Mouse (Mus musculus): Measurements from ENCODE around the gene Pcca.

Pcca gene

DNA sequence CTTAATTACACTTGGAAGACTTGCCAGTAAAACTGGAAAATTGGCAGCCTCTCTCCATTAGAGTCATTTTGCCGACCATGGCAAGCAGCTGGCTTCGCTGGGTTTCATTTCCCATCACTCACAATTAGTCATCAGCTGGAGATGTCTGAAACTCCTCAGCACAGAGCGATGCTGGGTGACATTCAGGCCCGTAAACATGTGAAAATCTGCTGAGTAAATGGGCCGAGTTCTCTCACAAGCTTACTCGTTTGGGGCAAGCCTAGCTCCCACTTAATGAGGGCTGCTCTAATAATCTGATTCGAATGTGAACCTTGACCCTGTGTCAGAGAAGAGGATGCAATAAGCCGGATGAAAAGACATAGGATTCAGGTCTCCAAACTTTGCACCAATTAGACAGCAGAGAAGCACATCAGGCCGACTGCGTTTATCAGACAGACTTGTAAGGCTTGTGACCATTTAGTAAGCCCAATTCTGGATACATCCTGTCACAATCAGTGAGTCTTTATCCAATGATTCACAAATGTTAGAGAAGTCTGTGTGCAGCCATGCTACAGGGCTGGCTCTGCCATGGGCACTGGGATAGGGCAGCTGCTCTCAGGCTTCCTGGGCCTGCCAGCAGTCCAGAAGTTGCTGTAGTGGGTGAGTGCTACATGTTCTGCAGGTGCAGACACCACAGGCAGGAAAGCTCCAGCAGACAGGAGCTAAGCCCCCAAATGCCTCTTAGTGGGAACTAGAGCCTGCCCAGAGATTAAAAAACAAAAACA is 349.9 kb downstream of the Pcca start:
- DNase-seq (ENCODE audit: low spot score in 2 of 2) = no peak

DNA sequence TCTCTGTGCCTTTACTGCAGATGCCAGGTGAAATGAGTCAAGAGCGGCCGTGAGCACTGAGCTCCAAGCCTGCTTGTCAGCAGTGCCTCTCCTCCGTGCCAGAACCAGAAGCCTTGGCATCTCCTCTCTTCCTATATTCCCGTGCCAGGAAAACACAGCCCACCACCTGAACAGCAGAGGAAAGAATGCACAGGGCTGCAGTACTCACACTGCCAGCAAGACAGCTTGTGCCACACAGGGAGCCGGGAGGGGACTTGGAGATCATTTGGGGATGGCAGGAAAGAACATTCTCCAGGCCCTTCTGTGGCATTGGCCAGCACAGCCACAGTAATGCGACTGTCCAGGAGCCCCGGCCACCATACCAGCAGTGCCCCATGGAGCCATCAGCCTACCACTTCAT is 351.8 kb downstream of the Pcca start:
- DNase-seq (ENCODE audit: low spot score in 2 of 2) = no peak

DNA sequence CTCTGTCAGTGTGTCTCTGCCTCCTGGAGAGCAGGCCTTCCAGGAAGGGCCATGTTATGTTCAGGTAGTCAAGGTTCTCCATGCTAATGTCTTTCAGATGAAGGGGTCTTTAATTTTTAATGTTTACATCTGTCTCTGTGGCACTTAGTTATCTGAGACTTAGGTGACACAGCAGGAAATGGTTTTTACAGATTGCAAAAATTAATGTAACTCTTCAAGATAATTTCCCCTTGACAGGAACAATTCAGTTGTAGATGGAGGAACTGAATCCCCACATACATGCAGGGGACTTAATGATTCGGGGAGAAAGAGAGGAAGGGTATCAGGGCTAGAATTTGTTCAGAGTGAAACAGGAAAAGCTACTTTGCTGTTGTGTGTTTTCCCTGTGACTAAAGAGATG is 353.2 kb downstream of the Pcca start:
- no peak for DNase-seq (ENCODE audit: low spot score in 2 of 2)

DNA sequence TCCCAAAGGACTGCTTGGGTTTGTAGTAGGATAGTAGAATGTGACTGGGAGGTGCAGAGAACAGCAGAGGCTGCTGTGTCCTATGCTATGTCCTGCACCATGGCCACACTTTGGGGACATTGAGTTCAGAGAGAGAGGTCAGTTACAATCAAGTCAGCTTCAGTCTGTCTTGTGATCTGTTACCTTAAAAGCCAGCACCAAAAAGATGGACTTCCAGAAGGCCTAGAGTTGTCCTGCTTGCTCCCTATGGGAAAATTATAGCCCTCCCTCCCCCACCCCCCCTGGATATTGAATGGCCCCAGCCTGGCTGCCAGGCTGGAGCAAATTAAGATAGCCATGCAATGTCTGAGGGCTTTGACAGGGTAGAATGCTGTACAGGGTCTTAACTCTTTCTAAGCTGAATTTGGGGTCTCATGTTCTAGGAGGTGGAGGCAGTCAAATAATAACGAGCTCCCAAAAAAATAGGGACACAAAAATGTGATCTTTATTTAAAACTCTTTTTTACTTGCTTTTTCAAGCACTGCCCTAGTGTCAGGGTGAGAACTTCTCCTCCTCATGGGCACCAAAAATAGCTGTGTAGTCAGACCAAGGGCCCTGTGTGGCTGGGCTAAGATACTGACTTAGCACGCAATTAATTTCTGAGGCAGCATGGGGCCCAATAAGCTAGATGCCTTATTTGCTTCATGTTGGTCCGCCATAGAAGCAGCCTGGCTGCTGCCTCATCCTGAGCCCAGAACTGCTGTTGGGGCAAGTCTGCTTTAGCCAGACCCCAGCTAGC is 353.8 kb downstream of the Pcca start:
- no peak for DNase-seq (ENCODE audit: low spot score in 2 of 2)

DNA sequence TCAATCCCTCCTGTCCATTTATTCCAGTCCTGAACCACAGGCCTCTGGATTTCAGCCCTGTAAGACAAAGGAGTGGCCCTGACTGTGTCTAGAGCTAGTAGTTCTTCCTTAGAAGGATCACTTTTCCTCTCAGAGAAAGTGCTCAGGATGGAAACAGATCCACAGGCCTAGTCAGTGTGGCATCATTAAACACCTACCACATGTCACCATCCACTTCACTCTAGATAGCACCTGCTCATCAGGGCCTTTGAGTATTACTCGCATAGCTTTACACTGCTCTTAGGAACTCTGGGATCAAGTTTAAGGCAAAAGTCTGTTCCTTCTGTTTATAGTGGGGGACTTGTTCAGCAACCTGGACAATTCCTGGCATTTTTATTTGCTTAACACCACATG is 354.4 kb downstream of the Pcca start:
- DNase-seq (ENCODE audit: low spot score in 2 of 2) = no peak

DNA sequence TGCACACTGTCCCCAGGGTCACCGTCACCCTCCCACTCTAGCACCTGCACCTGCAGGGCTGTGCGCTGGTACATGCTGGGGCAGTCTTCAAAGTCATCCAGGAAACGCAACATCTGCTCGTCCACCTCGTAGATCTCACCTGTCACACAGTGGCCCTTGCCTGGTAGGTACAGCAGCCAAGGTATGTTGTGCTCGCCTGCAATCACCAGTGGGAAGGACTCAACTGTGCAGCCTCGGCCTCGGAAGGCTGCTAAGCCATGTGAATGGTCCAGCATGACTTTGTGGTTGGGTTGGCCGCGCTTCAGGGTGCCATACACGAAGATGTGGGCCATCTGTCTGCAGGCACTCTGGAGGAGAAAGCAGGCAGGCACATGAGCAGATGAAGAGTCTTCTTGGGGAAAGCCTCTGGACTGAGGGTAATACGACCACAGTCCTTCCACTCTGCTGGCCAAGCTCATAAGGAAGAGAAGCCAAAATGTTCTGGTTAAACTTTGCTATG is 357.4 kb downstream of the Pcca start:
- no peak for DNase-seq (ENCODE audit: low spot score in 2 of 2)

DNA sequence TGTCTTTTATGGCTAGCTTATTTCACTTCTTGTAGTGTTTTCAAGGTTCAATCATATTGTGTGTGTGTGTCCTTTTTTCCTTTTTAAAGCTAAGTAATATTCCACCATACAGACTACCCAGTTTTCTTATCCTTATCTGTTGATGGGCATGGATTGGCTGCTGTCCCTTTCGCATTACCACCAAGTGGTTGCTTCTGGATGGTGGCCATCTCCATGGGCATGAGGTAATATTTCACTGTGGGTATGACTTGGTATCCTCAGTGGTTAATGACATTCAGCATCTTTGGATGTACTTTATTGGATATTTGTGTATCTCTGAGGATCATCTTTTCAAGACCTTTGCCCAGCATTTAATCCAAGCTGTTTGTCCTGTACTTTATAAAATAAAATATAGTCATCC is 362.0 kb downstream of the Pcca start:
- no peak for DNase-seq (ENCODE audit: low spot score in 2 of 2)

DNA sequence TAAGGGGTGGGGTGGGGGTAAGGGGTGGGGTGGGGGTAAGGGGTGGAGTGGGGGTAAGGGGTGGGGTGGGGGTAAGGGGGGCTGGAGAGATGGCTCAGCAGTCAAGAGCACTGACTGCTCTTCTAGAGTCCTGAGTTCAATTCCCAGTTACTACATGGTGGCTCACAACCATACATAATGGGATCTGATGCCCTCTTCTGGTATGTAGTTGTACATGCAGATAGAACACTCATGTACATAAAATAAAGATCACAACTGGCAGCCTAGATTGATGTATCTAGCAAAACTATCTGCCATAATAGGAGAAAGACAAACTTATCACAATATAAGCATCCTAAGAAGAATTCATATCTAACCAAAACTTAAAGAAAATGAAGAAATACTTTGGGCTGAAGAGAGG is 364.4 kb downstream of the Pcca start:
- no peak for DNase-seq (ENCODE audit: low spot score in 2 of 2)

DNA sequence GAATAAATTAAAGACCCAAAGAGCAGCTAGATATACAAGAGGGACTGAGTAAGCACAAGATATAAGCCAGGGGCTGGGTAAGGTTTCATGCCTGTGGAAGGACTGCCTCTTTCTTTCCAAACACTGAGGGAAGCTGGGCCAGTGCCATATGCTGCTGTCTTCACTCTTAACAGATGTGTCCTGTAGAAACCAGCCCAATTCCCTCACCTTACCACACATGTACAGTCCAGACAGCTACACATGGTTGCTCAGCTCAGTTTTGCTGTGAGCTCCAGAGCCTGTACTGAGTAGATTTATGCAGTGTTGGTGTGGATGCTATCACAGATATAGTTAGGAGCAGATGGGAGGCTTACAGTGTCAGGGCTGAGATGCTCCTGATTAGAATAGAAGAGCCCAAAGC is 366.6 kb downstream of the Pcca start:
- no peak for DNase-seq (ENCODE audit: low spot score in 2 of 2)

DNA sequence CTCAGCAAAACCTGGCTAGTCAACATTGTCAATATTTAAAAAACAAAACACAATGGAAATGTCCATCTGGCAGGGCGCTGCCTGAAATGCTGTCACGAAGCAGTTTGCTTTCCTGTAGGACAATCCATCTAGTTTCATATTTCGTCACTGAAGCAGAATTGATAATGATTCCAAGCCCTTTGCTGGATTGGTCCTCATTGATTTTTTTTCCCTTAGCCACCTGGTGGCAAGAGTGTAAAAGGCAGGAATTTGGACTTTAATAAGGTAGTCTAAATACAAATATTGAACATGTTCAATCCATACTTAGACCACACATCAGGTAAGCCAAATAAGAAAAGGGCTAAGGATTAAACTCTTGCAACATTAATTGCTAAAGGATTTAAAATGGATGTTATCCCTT is 367.1 kb downstream of the Pcca start:
- DNase-seq (ENCODE audit: low spot score in 2 of 2) = no peak

DNA sequence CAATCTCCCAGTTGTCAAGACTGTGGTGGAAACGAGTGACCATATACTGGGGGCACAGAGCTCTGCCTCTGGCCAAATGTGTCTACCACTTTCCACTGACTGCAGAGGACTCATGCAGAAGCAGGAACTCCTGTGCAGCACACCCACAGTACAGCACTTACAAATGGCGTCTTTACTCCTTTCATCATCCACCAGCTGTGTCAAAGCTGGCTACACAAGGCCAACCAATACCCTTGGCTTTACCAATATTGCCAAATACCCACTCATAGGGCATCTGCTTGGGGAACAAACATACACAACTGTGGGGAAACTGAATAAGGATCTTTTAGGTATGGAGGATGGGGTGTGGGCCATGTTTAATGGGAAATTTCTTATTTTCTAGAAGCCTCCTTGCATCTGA is 367.6 kb downstream of the Pcca start:
- DNase-seq (ENCODE audit: low spot score in 2 of 2) = no peak

DNA sequence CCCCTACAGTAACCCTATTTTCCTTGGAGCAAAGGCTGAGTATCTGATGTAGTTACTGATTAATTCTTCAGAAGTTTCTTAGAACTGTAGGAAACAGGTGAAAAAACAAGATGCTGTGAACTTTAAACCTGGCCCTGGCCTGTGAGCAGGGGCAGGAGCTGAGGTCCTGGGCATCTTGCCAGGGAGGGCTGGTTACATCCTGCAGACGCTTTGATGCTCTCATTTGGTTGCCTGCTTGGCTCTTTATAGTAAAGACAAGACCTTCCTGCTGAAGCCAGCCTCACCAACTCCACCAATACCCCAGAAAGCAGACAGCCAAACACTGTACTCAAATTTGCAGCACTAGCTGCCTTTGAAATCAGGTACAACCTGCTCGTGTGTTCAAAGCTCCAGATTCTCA is 368.0 kb downstream of the Pcca start:
- peak in 1 of 2 experiments; percentile 40 for DNase-seq (ENCODE audit: low spot score in 2 of 2)

DNA sequence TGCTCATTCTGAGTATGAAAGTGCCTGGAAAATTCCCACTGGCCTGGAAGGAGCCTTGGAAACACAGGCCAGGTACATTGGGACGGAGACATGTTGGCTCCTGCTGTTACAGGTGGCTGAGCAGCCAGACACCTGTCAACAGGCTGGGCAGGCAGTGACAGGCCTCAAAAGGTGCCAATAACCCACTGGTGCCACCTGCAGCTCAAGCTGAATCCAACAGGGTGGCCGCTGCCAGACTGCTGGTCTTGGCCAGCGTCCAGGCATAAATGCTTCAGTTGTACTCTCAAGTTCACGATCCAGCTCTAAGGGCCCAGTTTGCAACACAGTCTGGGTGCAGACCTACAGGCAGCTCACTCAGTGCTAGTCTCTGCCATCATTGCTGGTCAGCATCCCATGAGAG is 368.8 kb downstream of the Pcca start:
- DNase-seq (ENCODE audit: low spot score in 2 of 2) = peak in 1 of 2 experiments; percentile 17

DNA sequence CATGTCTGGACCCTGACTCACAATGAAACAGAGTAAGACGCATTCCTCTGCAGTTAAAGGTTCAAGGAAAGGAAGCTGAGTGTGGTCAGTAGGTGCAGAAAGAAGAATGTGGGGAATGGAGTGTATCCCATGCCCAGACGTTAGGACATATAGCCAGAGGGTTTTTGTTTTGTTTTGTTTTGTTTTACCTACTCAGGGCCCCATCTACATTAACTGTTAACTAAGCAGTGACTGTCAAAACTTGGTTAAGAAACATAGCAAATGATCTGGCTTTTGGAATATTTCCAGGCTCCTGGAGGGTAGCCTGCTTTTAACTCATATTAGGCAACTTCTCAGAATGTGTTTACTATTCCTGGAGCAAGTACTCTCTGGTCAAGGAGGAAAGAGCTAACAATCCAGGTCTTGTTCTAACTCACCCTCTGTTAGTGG is 369.8 kb downstream of the Pcca start:
- no peak for DNase-seq (ENCODE audit: low spot score in 2 of 2)

DNA sequence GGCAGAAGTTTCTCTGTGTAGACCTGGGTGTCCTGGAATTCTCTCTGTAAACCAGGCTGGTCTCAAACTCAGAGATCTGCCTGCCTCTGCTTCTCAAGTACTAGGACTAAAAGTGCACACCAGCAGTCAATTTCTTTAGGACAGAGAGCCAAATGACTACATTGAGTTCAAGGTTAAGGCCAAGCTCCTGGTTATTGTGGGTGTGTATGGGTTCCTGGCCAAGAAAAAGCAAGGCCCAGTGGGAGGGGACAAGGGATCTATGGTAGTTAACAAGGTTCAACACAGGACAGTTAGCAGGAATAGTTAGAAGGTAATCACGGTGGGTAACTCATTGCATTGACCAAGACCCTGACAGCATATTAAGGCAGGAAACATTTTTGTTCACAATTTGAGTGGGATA is 370.9 kb downstream of the Pcca start:
- no peak for DNase-seq (ENCODE audit: low spot score in 2 of 2)

DNA sequence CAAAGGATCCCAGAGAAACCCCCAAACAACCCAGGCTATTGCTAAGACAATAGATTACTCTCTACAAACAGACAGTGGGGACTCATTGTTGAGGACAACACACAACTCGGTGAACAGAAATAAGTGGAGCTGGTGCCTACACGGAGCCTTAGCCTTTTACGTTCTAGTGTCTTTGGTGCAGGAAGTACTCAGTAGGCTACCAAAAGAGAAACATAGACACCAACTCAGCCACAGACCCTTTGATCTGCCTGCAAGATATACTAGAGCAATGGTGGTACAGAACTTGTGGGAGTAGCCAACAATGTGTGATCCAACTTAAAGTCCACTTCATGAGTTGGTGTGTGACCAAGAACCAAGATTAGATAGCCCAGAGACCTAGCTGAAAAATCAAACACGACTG is 374.0 kb downstream of the Pcca start:
- no peak for DNase-seq (ENCODE audit: low spot score in 2 of 2)

DNA sequence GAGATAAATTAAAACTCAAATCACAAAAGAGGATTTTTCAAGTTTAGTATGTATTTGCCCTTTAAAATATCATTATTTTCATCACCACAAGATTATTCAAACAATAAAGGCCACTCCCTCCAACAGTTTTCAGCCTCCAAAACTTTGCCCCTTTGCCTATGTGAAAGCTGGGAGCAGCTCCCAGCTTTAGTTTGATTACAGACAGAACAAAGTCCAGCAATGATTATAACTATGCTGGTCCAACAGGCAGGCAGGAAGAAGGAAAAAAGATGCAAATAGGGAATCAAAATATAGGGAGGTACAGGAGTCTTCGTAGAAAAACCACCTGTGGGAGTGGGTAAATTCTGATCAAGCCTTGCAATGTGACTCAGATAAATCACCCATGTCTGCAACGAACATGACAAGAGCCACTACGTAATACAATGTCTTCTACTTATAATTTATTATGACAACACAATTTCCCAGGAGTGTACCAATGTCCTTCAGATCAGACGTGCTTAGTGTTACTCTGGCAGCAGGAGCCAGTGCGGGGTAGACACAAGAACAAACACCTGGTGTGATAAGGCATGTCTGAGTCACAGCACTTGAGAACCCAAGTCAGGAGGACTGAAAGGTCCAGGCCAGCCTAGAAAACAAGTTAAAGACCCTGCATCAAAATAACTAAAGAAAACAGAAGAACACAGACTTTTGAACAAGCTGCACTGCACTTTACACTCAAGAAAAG is 375.4 kb downstream of the Pcca start:
- DNase-seq (ENCODE audit: low spot score in 2 of 2) = no peak

DNA sequence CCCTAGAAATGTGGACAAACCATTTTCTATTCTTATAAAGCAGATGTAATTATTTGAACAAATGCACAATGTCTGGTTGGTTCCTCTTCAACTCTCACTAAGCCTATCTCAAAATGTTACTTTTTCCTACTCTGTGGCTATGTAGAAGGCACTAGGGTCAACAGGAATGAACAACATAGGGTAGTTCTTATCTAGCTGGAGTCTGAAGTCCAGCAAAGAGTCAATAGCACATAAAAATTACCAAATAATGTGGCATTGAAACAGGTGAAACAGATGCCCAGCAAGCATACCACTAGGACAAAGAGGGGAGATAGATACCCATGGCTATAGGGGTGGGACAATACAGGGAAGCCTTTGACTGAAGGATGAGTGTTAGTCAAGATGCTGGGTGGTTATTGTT is 377.1 kb downstream of the Pcca start:
- no peak for DNase-seq (ENCODE audit: low spot score in 2 of 2)

DNA sequence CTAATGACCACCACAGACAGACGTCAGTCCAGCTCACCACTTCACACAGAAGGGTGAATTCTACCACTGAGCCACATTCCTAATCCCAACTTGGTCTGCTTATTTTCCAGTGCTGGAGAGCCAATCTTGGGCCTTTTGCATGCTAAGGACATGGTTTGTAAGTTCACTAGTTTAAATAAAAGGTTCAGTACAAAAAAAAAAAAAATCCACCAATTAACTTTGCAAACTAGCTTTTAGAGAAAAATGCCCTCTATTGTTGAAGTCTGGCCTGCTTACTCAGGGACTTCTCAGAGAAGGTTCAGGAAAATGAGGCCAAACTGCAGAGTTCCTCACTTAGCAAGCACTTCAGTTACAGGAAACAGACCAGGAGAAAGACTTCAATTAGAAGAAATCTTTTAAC is 378.0 kb downstream of the Pcca start:
- no peak for DNase-seq (ENCODE audit: low spot score in 2 of 2)

DNA sequence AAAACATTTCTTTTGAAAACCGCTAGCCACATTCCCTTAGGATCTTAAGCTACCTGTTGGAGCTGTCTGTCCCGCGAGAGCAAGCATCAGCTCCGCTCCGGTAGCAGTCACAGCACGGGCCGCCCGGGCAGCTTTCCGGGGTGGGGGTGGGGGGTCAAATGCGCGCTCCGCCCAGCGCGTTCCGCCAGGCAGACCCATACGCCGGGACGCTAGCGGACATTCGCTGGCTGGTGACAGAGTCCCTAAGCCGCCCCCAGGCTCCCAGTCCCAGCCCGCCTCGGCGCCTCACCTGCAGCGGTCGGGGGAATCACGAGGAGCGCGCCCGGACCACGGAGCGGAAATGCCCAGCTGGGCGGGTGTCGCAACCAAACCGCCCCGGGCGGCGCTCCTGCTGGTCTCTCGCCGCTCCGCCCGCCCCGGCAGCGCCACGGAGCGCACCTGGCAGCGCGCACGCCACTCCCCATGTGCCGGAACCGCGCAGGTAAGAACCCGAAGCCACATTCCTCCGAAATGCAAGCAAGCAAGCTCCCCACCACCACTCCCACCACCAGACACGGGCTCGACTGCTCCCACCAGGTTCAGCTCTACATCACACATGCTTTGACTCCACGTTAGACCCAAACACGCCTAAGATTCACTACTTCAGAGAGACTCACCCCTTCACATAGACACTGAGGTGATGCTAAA is 378.8 kb downstream of the Pcca start:
- DNase-seq (ENCODE audit: low spot score in 2 of 2) = peak; percentile 60 to 76

DNA sequence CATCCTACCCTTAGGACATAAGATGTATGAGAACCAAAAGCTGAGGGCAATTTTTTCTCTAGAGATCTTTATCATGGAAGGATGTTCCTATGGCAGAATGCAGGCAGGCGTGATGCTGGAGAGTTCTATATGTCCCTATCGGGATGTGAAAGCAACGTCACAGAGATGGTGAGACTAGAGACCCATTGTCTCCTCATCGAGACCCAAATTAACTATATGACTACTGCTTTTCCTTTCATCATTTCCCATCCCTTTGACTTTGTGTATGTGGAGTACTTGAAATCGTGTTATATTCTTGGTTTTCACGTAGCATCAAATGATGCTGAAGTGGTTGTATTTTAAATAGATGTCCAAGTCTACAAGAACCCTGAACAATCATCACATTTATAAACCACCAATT is 379.5 kb downstream of the Pcca start, which contains the start of gene Ggact:
Gene Ggact (minus strand): TSS at position 101 of the 400 bp plus-strand sequence.
- no peak for DNase-seq (ENCODE audit: low spot score in 2 of 2)

DNA sequence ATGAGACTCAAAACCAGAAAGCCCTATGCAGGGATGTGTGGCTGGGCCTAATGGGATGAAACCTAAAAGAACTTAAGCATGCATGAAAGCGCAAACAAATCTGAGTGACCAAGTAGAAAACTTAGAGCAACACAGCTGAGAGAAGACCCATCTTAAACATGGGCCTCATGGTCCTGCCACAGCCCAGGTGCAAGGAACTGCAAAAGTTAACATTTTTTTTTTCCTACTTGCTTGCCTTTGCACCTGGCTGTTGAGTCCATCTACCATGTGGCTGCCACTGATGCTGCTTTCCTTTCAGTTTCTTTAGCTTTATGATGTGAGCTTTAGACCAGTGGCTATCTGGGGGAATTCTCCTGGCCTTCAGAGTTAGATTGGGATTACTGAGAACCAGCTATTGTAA is 383.6 kb downstream of the Pcca start:
- DNase-seq (ENCODE audit: low spot score in 2 of 2) = no peak
